Mouse (Mus musculus) stomach, postnatal 0 days (tissue): ENCODE data around the gene Cmtm2b. TPM values are rescaled to one million over a fixed set of nuclear protein-coding genes. Genes with fewer than 3 reads are reported as not detected.
A peak's percentile ranks its signal among the peaks of the same experiment; 100 is the strongest.

Experiments used
- ATAC-seq: fragments of 200-750 bp; cut with Nextera tagmentation; 2 replicates; pipeline ENCODE4 v1.8.0; 2017; ENCODE audit not compliant: low FRiP score, low TSS enrichment
- DNase-seq: peaks from one replicate; pipeline ENCODE4 v3.0.0-alpha.2; 2016; ENCODE audit warnings: low spot score
- H3K27ac ChIP-seq: fragments of 300-500 bp; sonication (generic); replicated peaks from 2 replicates; pipeline ENCODE4 v1.5.1; 2014; ENCODE audit warnings: mild to moderate bottlenecking, control low read depth
- H3K27me3 ChIP-seq: fragments of 300-500 bp; sonication (generic); 2 replicates; pipeline ENCODE4 v1.6.1; 2014; ENCODE audit warnings: low read length; ENCODE audit not compliant: control insufficient read depth, insufficient read depth
- H3K36me3 ChIP-seq: fragments of 300-500 bp; sonication (generic); 2 replicates; pipeline ENCODE4 v1.6.1; 2014; ENCODE audit warnings: low read length, mixed read lengths; ENCODE audit not compliant: control insufficient read depth, insufficient read depth
- H3K4me1 ChIP-seq: fragments of 300-500 bp; sonication (generic); replicated peaks from 2 replicates; pipeline ENCODE4 v1.6.1; 2014; ENCODE audit warnings: antibody characterized with exemption; ENCODE audit not compliant: control insufficient read depth, insufficient read depth
- H3K4me2 ChIP-seq: fragments of 300-500 bp; sonication (generic); replicated peaks from 2 replicates; pipeline ENCODE4 v1.6.1; 2014; ENCODE audit warnings: low read depth, mild to moderate bottlenecking, control low read depth, moderate library complexity
- H3K4me3 ChIP-seq: fragments of 300-500 bp; sonication (generic); 2 replicates; pipeline ENCODE4 v1.5.1; 2014; ENCODE audit warnings: low read depth, low read length, control low read depth
- H3K9ac ChIP-seq: fragments of 300-500 bp; sonication (generic); 2 replicates; pipeline ENCODE4 v1.6.1; 2014; ENCODE audit warnings: mild to moderate bottlenecking, low read length, control low read depth, mixed read lengths
- H3K9me3 ChIP-seq: fragments of 300-500 bp; sonication (generic); 2 replicates; pipeline ENCODE4 v1.6.1; 2016; ENCODE audit warnings: low read length; ENCODE audit not compliant: control insufficient read depth
- CTCF ChIP-seq: IDR thresholded peaks from 2 replicates; pipeline ENCODE4 v1.5.1; 2016; ENCODE audit warnings: antibody characterized with exemption, low read depth, mild to moderate bottlenecking, moderate library complexity
- EP300 ChIP-seq: optimal IDR thresholded peaks from 2 replicates; pipeline ENCODE3; 2016; ENCODE audit warnings: antibody characterized with exemption
- WGBS: fragments of 180-500 bp; shearing (Covaris S2); extraction: QIAGEN DNeasy Blood & Tissue Kit; methylation state at CpG from one replicate; pipeline ENCODE4 v1.1.7; 2014; 5-methylcytosine and 5-hydroxymethylcytosine counted together
- polyA plus RNA-seq: library from polyadenylated mRNA; unstranded; fragments of >200 nt; fragmentation: Nextera tagmentation; extraction: Ambion mirVana; gene quantifications from 2 replicates; pipeline ENCODE4 v1.2.1, GENCODE M21; 2015

Cmtm2b gene
- polyA plus RNA-seq, 1 experiment from 2014 or later, result not detected

DNA sequence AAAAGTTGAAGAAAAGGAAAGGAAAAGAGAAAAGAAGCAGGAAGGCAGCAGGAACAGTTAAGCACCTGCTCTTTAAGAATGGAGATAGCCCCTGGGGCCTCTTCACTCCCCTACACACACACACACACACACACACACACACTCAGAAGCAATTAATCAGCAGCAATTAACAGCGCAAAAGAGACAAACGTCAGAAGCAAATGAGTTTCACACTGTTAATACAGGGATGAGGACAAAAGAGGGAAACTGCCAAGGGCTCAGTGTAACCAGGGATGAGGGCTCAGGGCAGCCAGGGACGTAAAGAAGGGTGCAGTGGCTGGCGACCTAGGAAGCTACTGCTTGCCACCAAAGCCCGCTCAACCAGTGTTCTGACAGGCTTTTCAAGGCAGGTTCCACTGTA, 45.4 kb downstream of the Cmtm2b start:
- Histone ChIP-seq H3K4me2 (no peak overlapping the region), H3K27ac (no peak overlapping the region), H3K4me3 (no peak overlapping the region), H3K27me3 (no peaks in the 10 kb centered on the region), H3K36me3 (no peaks in the 10 kb centered on the region), H3K9ac (no peak overlapping the region), H3K4me1 (no peaks in the 10 kb centered on the region), H3K9me3 (no peaks in the 10 kb centered on the region)
- DNase-seq (no peak), ATAC-seq (no peak)
- WGBS, result 45% methylated on average over 5 of the region's 5 CpGs
- TF ChIP-seq CTCF, result no peak
- no peak for TF ChIP-seq EP300

DNA sequence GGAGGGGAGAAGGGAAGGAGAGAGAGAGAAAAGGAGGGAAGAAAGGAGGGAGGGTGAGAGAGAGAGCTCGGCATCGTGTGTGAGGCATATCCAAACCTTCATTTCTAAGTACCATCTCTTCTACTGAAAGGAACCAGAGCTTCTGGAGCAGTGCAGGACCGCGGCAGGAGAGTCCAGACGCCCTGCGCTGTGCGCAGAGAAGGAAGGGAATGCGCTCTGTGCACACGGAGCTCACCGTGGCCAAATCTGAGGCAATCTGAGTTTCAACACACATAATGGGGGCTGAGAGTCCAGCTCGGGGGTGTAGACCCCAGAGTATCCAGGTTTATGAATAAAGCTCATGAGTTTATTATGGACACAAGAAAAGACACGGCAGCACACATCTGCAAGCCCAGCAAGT, 47.6 kb downstream of the Cmtm2b start:
- no peak overlapping the region for H3K9ac ChIP-seq
- no peaks in the 10 kb centered on the region for H3K27me3 ChIP-seq
- H3K9me3 ChIP-seq, result no peaks in the 10 kb centered on the region
- WGBS, result 70% methylated on average over 12 of the region's 12 CpGs
- no peak overlapping the region for H3K4me2 ChIP-seq
- H3K4me1 ChIP-seq, result no peaks in the 10 kb centered on the region
- no peak for DNase-seq
- H3K36me3 ChIP-seq, result no peaks in the 10 kb centered on the region
- no peak overlapping the region for H3K4me3 ChIP-seq
- no peak for ATAC-seq
- H3K27ac ChIP-seq, result no peak overlapping the region; the same call in 1 of the 2 replicates
- TF ChIP-seq EP300 (no peak), CTCF (no peak)

DNA sequence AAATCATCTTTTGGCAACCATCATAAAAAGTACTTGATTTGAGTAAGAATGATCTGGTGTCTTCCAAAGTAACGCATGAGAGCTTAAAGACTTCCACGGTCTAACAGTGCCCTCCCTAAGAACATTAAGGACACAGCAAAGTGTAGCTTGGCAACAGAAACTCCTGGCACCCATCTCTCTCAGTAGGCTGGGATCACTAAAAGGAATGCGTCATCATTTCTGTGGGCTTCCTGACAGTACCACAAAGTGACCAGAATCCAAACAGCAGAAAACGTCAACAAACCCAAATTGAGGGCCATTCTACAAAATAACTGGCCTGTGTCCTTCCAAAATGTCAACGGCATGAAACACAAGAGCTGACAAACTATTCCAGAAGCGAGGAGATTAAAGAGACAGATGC, 48.0 kb downstream of the Cmtm2b start:
- ATAC-seq (no peak), DNase-seq (no peak)
- Histone ChIP-seq H3K27ac (no peak overlapping the region; the same call in 1 of the 2 replicates), H3K4me2 (no peak overlapping the region), H3K9me3 (no peaks in the 10 kb centered on the region), H3K4me1 (no peaks in the 10 kb centered on the region), H3K9ac (no peak overlapping the region), H3K4me3 (no peak overlapping the region), H3K36me3 (no peaks in the 10 kb centered on the region), H3K27me3 (no peaks in the 10 kb centered on the region)
- TF ChIP-seq EP300 (no peak), CTCF (no peak)
- WGBS, result 42% methylated on average over 6 of the region's 6 CpGs

DNA sequence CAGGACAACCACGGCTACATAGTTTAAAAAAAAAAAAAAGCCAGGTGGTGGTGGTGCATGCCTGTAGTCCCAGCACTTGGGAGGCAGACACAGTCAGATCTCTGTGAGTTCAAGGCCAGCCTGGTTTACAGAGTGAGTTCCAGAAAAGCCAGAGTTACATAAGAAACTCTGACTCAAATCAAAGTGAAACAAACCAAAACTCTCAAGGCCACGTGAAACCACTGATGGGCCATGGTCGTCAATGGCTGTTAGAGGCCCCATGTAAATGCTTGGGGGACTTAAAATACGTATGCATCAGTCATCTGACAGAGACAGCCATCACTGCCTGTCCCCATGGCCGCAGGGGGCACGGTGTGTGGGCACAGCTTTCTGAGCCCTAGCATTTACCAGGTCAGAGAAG, 49.1 kb downstream of the Cmtm2b start:
- ATAC-seq (no peak), DNase-seq (no peak)
- no peak for TF ChIP-seq CTCF
- no peak for TF ChIP-seq EP300
- Histone ChIP-seq H3K4me3 (no peak overlapping the region), H3K27me3 (no peaks in the 10 kb centered on the region), H3K4me1 (peaks cover 8% of the 10 kb centered on the region), H3K4me2 (no peak overlapping the region), H3K9me3 (no peaks in the 10 kb centered on the region), H3K9ac (no peak overlapping the region), H3K27ac (no peak overlapping the region), H3K36me3 (no peaks in the 10 kb centered on the region)
- 87% methylated on average over 6 of the region's 6 CpGs for WGBS

- Histone ChIP-seq H3K4me2 (no peak overlapping the region), H3K27ac (peak overlapping the region; percentile 90; the same call in 1 of the 2 replicates), H3K27me3 (no peaks in the 10 kb centered on the region), H3K9me3 (no peaks in the 10 kb centered on the region), H3K36me3 (no peaks in the 10 kb centered on the region), H3K4me3 (no peak overlapping the region), H3K4me1 (peaks cover 10% of the 10 kb centered on the region), H3K9ac (no peak overlapping the region)
- DNase-seq, result peak; percentile 60
- 72% methylated on average over 11 of the region's 11 CpGs for WGBS
- peak; percentile 29; the same call in 1 of the 2 replicates for ATAC-seq
- peak; percentile 48 for TF ChIP-seq CTCF
- TF ChIP-seq EP300, result no peak
These were observed 51.7 kb downstream of the Cmtm2b start for GRCm38 (mm10) chr8:104373779-104374178.

DNA sequence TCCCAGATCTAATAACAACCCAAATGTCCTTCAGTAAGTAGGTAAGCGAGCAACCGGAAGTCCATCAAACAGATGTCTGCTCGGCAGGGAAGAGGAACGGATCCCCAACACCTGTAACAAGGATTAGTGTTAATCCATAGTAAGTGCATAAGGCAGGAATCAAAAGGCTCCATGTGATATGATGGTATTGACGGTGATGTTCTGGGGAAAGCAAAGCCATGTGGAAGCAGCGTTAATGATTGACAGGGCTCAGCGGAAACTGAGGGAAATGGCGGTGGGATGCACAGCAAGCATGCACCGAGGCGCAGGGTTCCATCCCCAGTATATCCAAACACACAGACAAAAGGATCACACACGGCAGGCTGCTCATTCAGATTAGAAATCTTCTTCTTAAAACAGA, 52.2 kb downstream of the Cmtm2b start:
- no peak overlapping the region for H3K4me3 ChIP-seq
- TF ChIP-seq CTCF (no peak), EP300 (no peak)
- peaks cover 10% of the 10 kb centered on the region for H3K4me1 ChIP-seq
- H3K9me3 ChIP-seq, result no peaks in the 10 kb centered on the region
- H3K9ac ChIP-seq, result no peak overlapping the region
- DNase-seq (no peak), ATAC-seq (no peak)
- no peak overlapping the region for H3K4me2 ChIP-seq
- peak overlapping the region; percentile 90 for H3K27ac ChIP-seq
- H3K27me3 ChIP-seq, result no peaks in the 10 kb centered on the region
- no peaks in the 10 kb centered on the region for H3K36me3 ChIP-seq
- 52% methylated on average over 11 of the region's 11 CpGs for WGBS
